Mouse (Mus musculus): ENCODE data around the gene Gm20604. TPM values are rescaled to one million over a fixed set of nuclear protein-coding genes. Genes with fewer than 3 reads are reported as not detected.
A peak's percentile ranks its signal among the peaks of the same experiment; 100 is the strongest.

Gm20604 gene
- polyA plus RNA-seq (2012; rRNA removed): 3.6 and 4.2 TPM in 2 replicates

GRCm38 (mm10) chr12:102758403-102758756 is at the start of gene Gm20604:
Gene Gm20604, minus strand, starts transcription at chr12:102758672.
- H3K27me3 ChIP-seq (ENCODE audit: control insufficient read depth, insufficient read depth, low read length): no peaks in the 10 kb centered on the region
- 2% methylated on average over 10 of the region's 10 CpGs for WGBS
- peaks cover 7% of the 10 kb centered on the region for H3K4me1 ChIP-seq (replicated peaks; ENCODE audit: control insufficient read depth, insufficient read depth, low read length)

DNA sequence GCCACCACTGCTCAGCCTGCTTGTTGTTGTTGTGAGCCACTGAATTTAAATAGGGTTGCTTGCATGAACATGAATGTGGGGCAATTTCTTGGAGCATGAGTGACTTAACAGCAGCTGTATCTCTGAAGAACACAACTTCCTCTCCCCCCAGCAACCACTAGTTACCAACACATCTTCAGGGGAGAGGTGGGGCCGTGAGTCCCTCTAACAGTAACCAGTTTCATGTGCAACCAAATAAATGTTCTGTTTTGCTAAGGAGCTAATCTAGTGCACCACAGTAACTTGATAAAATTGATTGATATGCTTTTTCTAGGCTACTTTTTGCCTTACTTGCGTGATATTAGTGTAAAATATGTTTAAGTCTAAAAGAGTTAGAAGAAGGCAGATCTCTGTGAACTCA is 41.1 kb upstream of the Gm20604 start:
- no peak for TF ChIP-seq CTCF (IDR thresholded peaks at IDR 0.05; ENCODE audit: borderline replicate concordance, control insufficient read depth, extremely low read depth, insufficient read depth, low read length, poor library complexity)
- no peak for TF ChIP-seq POLR2A (IDR thresholded peaks at IDR 0.05; ENCODE audit: control insufficient read depth, extremely low read depth, insufficient read depth, low read length, poor library complexity)
- Histone ChIP-seq H3K36me3 (ENCODE audit: control insufficient read depth, insufficient read depth, low read length) (no peaks in the 10 kb centered on the region; the same call in none of the 2 replicates), H3K4me3 (ENCODE audit: control insufficient read depth, insufficient read depth, low read length) (no peak overlapping the region), H3K4me1 (replicated peaks; ENCODE audit: control insufficient read depth, insufficient read depth, low read length) (no peaks in the 10 kb centered on the region), H3K27me3 (ENCODE audit: control insufficient read depth, insufficient read depth, low read length) (no peaks in the 10 kb centered on the region), H3K27ac (ENCODE audit: control insufficient read depth, insufficient read depth, low read length) (peak overlapping the region; percentile 68; the same call in 1 of the 2 replicates)
- WGBS: 78% methylated on average over 2 of the region's 2 CpGs
- DNase-seq: no peak

More at GRCm38 (mm10) chr12:102758403-102758756, at the start of gene Gm20604:
- Histone ChIP-seq H3K4me3 (ENCODE audit: control insufficient read depth, insufficient read depth, low read length) (peak within 1 kb of the TSS; percentile 92), H3K36me3 (ENCODE audit: control insufficient read depth, insufficient read depth, low read length) (no peaks in the 10 kb centered on the region), H3K27ac (ENCODE audit: control insufficient read depth, insufficient read depth, low read length) (peak within 1 kb of the TSS; percentile 9; the same call in 1 of the 2 replicates)
- DNase-seq: no peak
- no peak for TF ChIP-seq POLR2A (IDR thresholded peaks at IDR 0.05; ENCODE audit: control insufficient read depth, extremely low read depth, insufficient read depth, low read length, poor library complexity)
- TF ChIP-seq CTCF (IDR thresholded peaks at IDR 0.05; ENCODE audit: borderline replicate concordance, control insufficient read depth, extremely low read depth, insufficient read depth, low read length, poor library complexity): no peak

GRCm38 (mm10) chr12:102787927-102788326 is 29.5 kb upstream of the Gm20604 start:
- H3K4me1 ChIP-seq (replicated peaks; ENCODE audit: control insufficient read depth, insufficient read depth, low read length): peaks cover 35% of the 10 kb centered on the region
- TF ChIP-seq POLR2A (IDR thresholded peaks at IDR 0.05; ENCODE audit: control insufficient read depth, extremely low read depth, insufficient read depth, low read length, poor library complexity): no peak
- no peak for TF ChIP-seq CTCF (IDR thresholded peaks at IDR 0.05; ENCODE audit: borderline replicate concordance, control insufficient read depth, extremely low read depth, insufficient read depth, low read length, poor library complexity)
- H3K4me3 ChIP-seq (ENCODE audit: control insufficient read depth, insufficient read depth, low read length): no peak overlapping the region
- 61% methylated on average over 7 of the region's 7 CpGs for WGBS
- peak; percentile 74 for DNase-seq
- no peaks in the 10 kb centered on the region for H3K27me3 ChIP-seq (ENCODE audit: control insufficient read depth, insufficient read depth, low read length)
- peak overlapping the region; percentile 89 for H3K27ac ChIP-seq (ENCODE audit: control insufficient read depth, insufficient read depth, low read length)
- H3K36me3 ChIP-seq (ENCODE audit: control insufficient read depth, insufficient read depth, low read length): peaks cover 24% of the 10 kb centered on the region

GRCm38 (mm10) chr12:102785593-102785985 is 27.1 kb upstream of the Gm20604 start:
- Histone ChIP-seq H3K27ac (ENCODE audit: control insufficient read depth, insufficient read depth, low read length) (no peak overlapping the region), H3K4me3 (ENCODE audit: control insufficient read depth, insufficient read depth, low read length) (no peak overlapping the region), H3K36me3 (ENCODE audit: control insufficient read depth, insufficient read depth, low read length) (peaks cover 14% of the 10 kb centered on the region), H3K27me3 (ENCODE audit: control insufficient read depth, insufficient read depth, low read length) (no peaks in the 10 kb centered on the region), H3K4me1 (replicated peaks; ENCODE audit: control insufficient read depth, insufficient read depth, low read length) (peaks cover 34% of the 10 kb centered on the region)
- 93% methylated on average over 5 of the region's 5 CpGs for WGBS
- DNase-seq: no peak
- no peak for TF ChIP-seq POLR2A (IDR thresholded peaks at IDR 0.05; ENCODE audit: control insufficient read depth, extremely low read depth, insufficient read depth, low read length, poor library complexity)
- TF ChIP-seq CTCF (IDR thresholded peaks at IDR 0.05; ENCODE audit: borderline replicate concordance, control insufficient read depth, extremely low read depth, insufficient read depth, low read length, poor library complexity): no peak

DNA sequence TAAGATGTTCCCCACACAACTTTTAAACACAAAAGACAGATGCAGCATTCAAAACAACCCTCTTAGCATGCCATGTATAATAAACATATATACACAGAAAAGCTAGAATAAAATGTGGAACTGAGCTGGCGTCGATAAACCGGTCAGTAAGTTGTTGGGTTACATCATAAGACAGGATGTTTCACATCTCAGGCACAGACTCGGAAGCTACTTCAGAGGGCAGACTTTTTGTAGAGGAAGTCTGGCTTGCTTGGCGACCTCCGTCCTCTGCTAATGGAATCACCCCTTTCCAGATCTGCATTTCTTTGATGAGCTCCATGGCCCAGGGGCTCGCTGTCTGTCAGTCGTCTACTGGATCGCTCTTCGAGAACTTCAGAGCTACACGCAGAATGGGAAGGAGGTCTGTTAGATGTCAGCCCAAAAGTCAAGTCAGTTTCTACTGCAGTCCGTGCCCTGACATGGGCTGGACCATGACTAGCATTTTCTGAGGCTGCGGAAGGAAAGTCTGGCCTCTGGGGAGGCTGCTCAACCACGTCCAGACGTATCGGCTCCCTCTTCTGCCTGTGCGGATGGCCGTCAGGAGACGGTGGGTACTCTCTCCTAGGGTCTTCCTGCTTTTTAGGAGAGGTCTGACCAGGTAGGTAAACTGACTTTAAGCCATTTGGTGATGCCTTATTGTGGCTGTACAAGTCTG is 26.6 kb upstream of the Gm20604 start:
- Histone ChIP-seq H3K36me3 (ENCODE audit: control insufficient read depth, insufficient read depth, low read length) (peaks cover 10% of the 10 kb centered on the region; the same call in 1 of the 2 replicates), H3K27ac (ENCODE audit: control insufficient read depth, insufficient read depth, low read length) (peak overlapping the region; percentile 54; the same call in 1 of the 2 replicates)

DNA sequence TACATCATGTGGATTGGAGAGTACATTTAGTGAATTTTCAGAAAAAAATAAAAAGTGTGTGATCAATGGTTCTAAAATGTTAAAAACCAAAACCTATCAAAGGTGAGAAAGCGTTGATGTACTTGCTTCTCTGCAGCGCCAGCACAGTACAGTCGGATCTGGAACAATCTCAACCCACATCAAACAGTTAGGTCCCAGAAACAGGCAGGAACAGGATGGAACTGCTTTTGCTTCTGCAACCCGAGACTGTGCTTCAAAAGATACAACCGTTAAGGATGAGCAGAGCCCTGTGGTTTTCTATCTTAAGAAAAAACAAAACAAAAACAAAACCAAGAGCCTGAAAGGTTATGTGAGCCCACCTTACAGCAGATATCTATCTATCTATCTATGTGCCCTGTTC is 24.4 kb upstream of the Gm20604 start:
- WGBS: 28% methylated on average over 5 of the region's 5 CpGs

More for the DNA sequence above, 26.6 kb upstream of the Gm20604 start:
- TF ChIP-seq CTCF (IDR thresholded peaks at IDR 0.05; ENCODE audit: borderline replicate concordance, control insufficient read depth, extremely low read depth, insufficient read depth, low read length, poor library complexity) (no peak), POLR2A (IDR thresholded peaks at IDR 0.05; ENCODE audit: control insufficient read depth, extremely low read depth, insufficient read depth, low read length, poor library complexity) (no peak)
- peaks cover 30% of the 10 kb centered on the region for H3K4me1 ChIP-seq (replicated peaks; ENCODE audit: control insufficient read depth, insufficient read depth, low read length)
- H3K27me3 ChIP-seq (ENCODE audit: control insufficient read depth, insufficient read depth, low read length): no peaks in the 10 kb centered on the region
- no peak overlapping the region for H3K4me3 ChIP-seq (ENCODE audit: control insufficient read depth, insufficient read depth, low read length)
- 89% methylated on average over 19 of the region's 19 CpGs for WGBS
- no peak for DNase-seq

More for the DNA sequence above, 24.4 kb upstream of the Gm20604 start:
- Histone ChIP-seq H3K4me1 (replicated peaks; ENCODE audit: control insufficient read depth, insufficient read depth, low read length) (peaks cover 29% of the 10 kb centered on the region), H3K27ac (ENCODE audit: control insufficient read depth, insufficient read depth, low read length) (peak overlapping the region; percentile 96), H3K27me3 (ENCODE audit: control insufficient read depth, insufficient read depth, low read length) (no peaks in the 10 kb centered on the region), H3K36me3 (ENCODE audit: control insufficient read depth, insufficient read depth, low read length) (peaks cover 10% of the 10 kb centered on the region; the same call in 1 of the 2 replicates), H3K4me3 (ENCODE audit: control insufficient read depth, insufficient read depth, low read length) (no peak overlapping the region)
- peak; percentile 52 for DNase-seq
- TF ChIP-seq CTCF (IDR thresholded peaks at IDR 0.05; ENCODE audit: borderline replicate concordance, control insufficient read depth, extremely low read depth, insufficient read depth, low read length, poor library complexity) (no peak), POLR2A (IDR thresholded peaks at IDR 0.05; ENCODE audit: control insufficient read depth, extremely low read depth, insufficient read depth, low read length, poor library complexity) (no peak)
